Mouse (Mus musculus): ENCODE data around the gene Nrn1l.
A peak's percentile ranks its signal among the peaks of the same experiment; 100 is the strongest.

The Nrn1l gene

GRCm38 (mm10) chr8:105890870-105891269 is 2.5 kb upstream of the Nrn1l start:
- DNase-seq (ENCODE audit: low read depth, low spot score) = no peak

- no peak for DNase-seq (ENCODE audit: low read depth, low spot score)
Measured at GRCm38 (mm10) chr8:105892432-105892831, 935 bp upstream of the Nrn1l start.

- no peak for DNase-seq (ENCODE audit: low read depth, low spot score)
Measured at GRCm38 (mm10) chr8:105897801-105898480, 4.6 kb downstream of the Nrn1l start.

GRCm38 (mm10) chr8:105900180-105900940 is 7.0 kb downstream of the Nrn1l start, which contains the start of gene Pskh1:
TSS of gene Pskh1 (plus strand) at chr8:105900441.
- DNase-seq (ENCODE audit: low read depth, low spot score) = peak; percentile 80

GRCm38 (mm10) chr8:105900941-105901616 is 7.7 kb downstream of the Nrn1l start:
- peak; percentile 31 for DNase-seq (ENCODE audit: low read depth, low spot score)

GRCm38 (mm10) chr8:105919390-105919789 is 26.0 kb downstream of the Nrn1l start:
- DNase-seq (ENCODE audit: low read depth, low spot score) = no peak

- DNase-seq (ENCODE audit: low read depth, low spot score) = no peak
Measured at GRCm38 (mm10) chr8:105925123-105925522, 31.8 kb downstream of the Nrn1l start.

GRCm38 (mm10) chr8:105930602-105931001 is 37.2 kb downstream of the Nrn1l start:
- DNase-seq (ENCODE audit: low read depth, low spot score) = peak; percentile 58

GRCm38 (mm10) chr8:105931271-105931670 is 37.9 kb downstream of the Nrn1l start:
- no peak for DNase-seq (ENCODE audit: low read depth, low spot score)

- no peak for DNase-seq (ENCODE audit: low read depth, low spot score)
Measured at GRCm38 (mm10) chr8:105932525-105932924, 39.2 kb downstream of the Nrn1l start.

- no peak for DNase-seq (ENCODE audit: low read depth, low spot score)
Measured at GRCm38 (mm10) chr8:105933762-105934161, 40.4 kb downstream of the Nrn1l start, which contains the start of gene Ctrl. TSS of gene Ctrl (minus strand) at chr8:105933862.

GRCm38 (mm10) chr8:105935105-105935504 is 41.7 kb downstream of the Nrn1l start:
- no peak for DNase-seq (ENCODE audit: low read depth, low spot score)

- DNase-seq (ENCODE audit: low read depth, low spot score) = no peak
Measured at GRCm38 (mm10) chr8:105935863-105936603, 42.7 kb downstream of the Nrn1l start.

- peak; percentile 74 for DNase-seq (ENCODE audit: low read depth, low spot score)
Measured at GRCm38 (mm10) chr8:105936866-105937475, 43.6 kb downstream of the Nrn1l start.

- no peak for DNase-seq (ENCODE audit: low read depth, low spot score)
Measured at GRCm38 (mm10) chr8:105937496-105938305, 44.3 kb downstream of the Nrn1l start.

- DNase-seq (ENCODE audit: low read depth, low spot score) = no peak
Measured at GRCm38 (mm10) chr8:105938306-105938669, 44.9 kb downstream of the Nrn1l start, which contains the start of gene Psmb10. TSS of gene Psmb10 (minus strand) at chr8:105938444.

GRCm38 (mm10) chr8:105942026-105942425 is 48.7 kb downstream of the Nrn1l start:
- no peak for DNase-seq (ENCODE audit: low read depth, low spot score)

- DNase-seq (ENCODE audit: low read depth, low spot score) = no peak
Measured at GRCm38 (mm10) chr8:105942542-105942941, 49.2 kb downstream of the Nrn1l start.

GRCm38 (mm10) chr8:105943321-105943739 is 50.0 kb downstream of the Nrn1l start, which contains the start of gene Lcat:
TSS of gene Lcat (minus strand) at chr8:105943382.
- DNase-seq (ENCODE audit: low read depth, low spot score) = no peak

All from c-Kit-negative CD71-positive TER-119-positive erythroid progenitor cells, embryonic 14.5 days (primary cell).